Mouse (Mus musculus) kidney, adult 2 months (tissue): ENCODE results near the gene Slc17a7. TPM values are rescaled to one million over a fixed set of nuclear protein-coding genes. Genes with fewer than 3 reads are reported as not detected.
A peak's percentile ranks its signal among the peaks of the same experiment; 100 is the strongest.

Experiments used
- DNase-seq: peaks from one replicate; pipeline ENCODE4 v3.0.0; 2021
- H3K27ac ChIP-seq: fragments of 200-500 bp; 2 replicates; pipeline ENCODE4 v1.5.1; 2012; ENCODE audit warnings: low read depth, low read length, control low read depth, inconsistent platforms; ENCODE audit not compliant: insufficient read depth
- H3K27me3 ChIP-seq: fragments of 200-500 bp; replicated peaks from 2 replicates; pipeline ENCODE4 v1.6.1; 2012; ENCODE audit warnings: mild to moderate bottlenecking, moderate library complexity, low read length, inconsistent platforms; ENCODE audit not compliant: control insufficient read depth, insufficient read depth
- H3K36me3 ChIP-seq: fragments of 200-500 bp; 2 replicates; pipeline ENCODE4 v1.6.1; 2012; ENCODE audit warnings: mild to moderate bottlenecking, moderate library complexity, low read length, inconsistent platforms; ENCODE audit not compliant: control insufficient read depth, insufficient read depth
- H3K4me1 ChIP-seq: fragments of 200-500 bp; 2 replicates; pipeline ENCODE4 v1.6.1; 2011; ENCODE audit warnings: low read length; ENCODE audit not compliant: control insufficient read depth, insufficient read depth
- H3K4me3 ChIP-seq: fragments of 200-500 bp; 2 replicates; pipeline ENCODE4 v1.5.1; 2011; ENCODE audit warnings: mild to moderate bottlenecking, low read depth, low read length, control low read depth; ENCODE audit not compliant: insufficient read depth
- CTCF ChIP-seq: fragments of 200-500 bp; conservative IDR thresholded peaks from 2 replicates; pipeline ENCODE4 v1.5.1; 2011; ENCODE audit warnings: low read depth, mild to moderate bottlenecking, control low read depth, low read length, moderate library complexity, mixed read lengths; ENCODE audit not compliant: insufficient read depth, insufficient read length
- POLR2A ChIP-seq: fragments of 200-500 bp; IDR thresholded peaks from one replicate; pipeline ENCODE4 v1.6.1; 2011; ENCODE audit warnings: low read depth, low read length, control low read depth
- WGBS: fragments of 180-500 bp; shearing (Covaris S2); methylation state at CpG from one replicate; pipeline ENCODE4 v1.1.7; 2018; 5-methylcytosine and 5-hydroxymethylcytosine counted together
- polyA plus RNA-seq: library from polyadenylated mRNA; depleted of rRNA; stranded (reverse); fragments of >200 nt; gene quantifications from 2 replicates; pipeline ENCODE4 v1.2.3, GENCODE M21; 2012

Gene Slc17a7
- polyA plus RNA-seq, 1 experiment: not detected

- Histone ChIP-seq H3K36me3 (peaks cover 2% of the 10 kb centered on the region), H3K27me3 (no peaks in the 10 kb centered on the region), H3K4me3 (no peak overlapping the region), H3K4me1 (no peaks in the 10 kb centered on the region), H3K27ac (no peak overlapping the region)
- TF ChIP-seq CTCF (no peak), POLR2A (no peak)
- 82% methylated on average over 5 of the region's 5 CpGs for WGBS
- no peak for DNase-seq
Observed at GRCm38 (mm10) chr7:45141914-45142313, 21.8 kb upstream of the Slc17a7 start.

- DNase-seq: no peak
- 75% methylated on average over 13 of the region's 13 CpGs for WGBS
- Histone ChIP-seq H3K4me3 (no peak overlapping the region), H3K36me3 (peaks cover 2% of the 10 kb centered on the region), H3K27ac (0 out of 2 replicates have a peak overlapping the region, but pooled peaks have one; percentile 25), H3K4me1 (peaks cover 15% of the 10 kb centered on the region; the same call in 1 of the 2 replicates), H3K27me3 (no peaks in the 10 kb centered on the region)
- no peak for TF ChIP-seq POLR2A
- no peak for TF ChIP-seq CTCF
Observed at GRCm38 (mm10) chr7:45144368-45145174, 19.2 kb upstream of the Slc17a7 start.

GRCm38 (mm10) chr7:45145460-45145859, 18.3 kb upstream of the Slc17a7 start:
- TF ChIP-seq CTCF (no peak), POLR2A (no peak)
- Histone ChIP-seq H3K27me3 (no peaks in the 10 kb centered on the region), H3K4me1 (peaks cover 15% of the 10 kb centered on the region; the same call in 1 of the 2 replicates), H3K27ac (no peak overlapping the region), H3K36me3 (peaks cover 2% of the 10 kb centered on the region), H3K4me3 (no peak overlapping the region)
- 95% methylated on average over 8 of the region's 8 CpGs for WGBS
- no peak for DNase-seq

- TF ChIP-seq CTCF (no peak), POLR2A (no peak)
- H3K27ac ChIP-seq: peak overlapping the region; percentile 53
- WGBS: 54% methylated on average over 11 of the region's 11 CpGs
- H3K4me3 ChIP-seq: peak overlapping the region; percentile 20
- peaks cover 15% of the 10 kb centered on the region; the same call in 1 of the 2 replicates for H3K4me1 ChIP-seq
- DNase-seq: peak; percentile 63
- no peaks in the 10 kb centered on the region for H3K27me3 ChIP-seq
- peaks cover 2% of the 10 kb centered on the region for H3K36me3 ChIP-seq
Observed at GRCm38 (mm10) chr7:45147267-45147666, 16.5 kb upstream of the Slc17a7 start.

GRCm38 (mm10) chr7:45147899-45148298, 15.8 kb upstream of the Slc17a7 start:
- H3K36me3 ChIP-seq: peaks cover 2% of the 10 kb centered on the region
- WGBS: 39% methylated on average over 11 of the region's 11 CpGs

GRCm38 (mm10) chr7:45148534-45149098, 15.1 kb upstream of the Slc17a7 start:
- no peak for DNase-seq
- Histone ChIP-seq H3K27me3 (no peaks in the 10 kb centered on the region), H3K36me3 (peaks cover 2% of the 10 kb centered on the region), H3K27ac (peak overlapping the region; percentile 72), H3K4me3 (no peak overlapping the region), H3K4me1 (peaks cover 15% of the 10 kb centered on the region; the same call in 1 of the 2 replicates)
- no peak for TF ChIP-seq POLR2A
- TF ChIP-seq CTCF: no peak
- WGBS: 47% methylated on average over 4 of the region's 4 CpGs

More at GRCm38 (mm10) chr7:45147899-45148298, 15.8 kb upstream of the Slc17a7 start:
- TF ChIP-seq CTCF (no peak), POLR2A (no peak)
- peak; percentile 73 for DNase-seq
- H3K4me3 ChIP-seq: no peak overlapping the region
- H3K27ac ChIP-seq: peak overlapping the region; percentile 72
- H3K4me1 ChIP-seq: peaks cover 15% of the 10 kb centered on the region; the same call in 1 of the 2 replicates
- H3K27me3 ChIP-seq: no peaks in the 10 kb centered on the region

GRCm38 (mm10) chr7:45149545-45149944, 14.2 kb upstream of the Slc17a7 start:
- WGBS: 73% methylated on average over 6 of the region's 6 CpGs
- peaks cover 15% of the 10 kb centered on the region; the same call in 1 of the 2 replicates for H3K4me1 ChIP-seq
- TF ChIP-seq POLR2A: no peak
- TF ChIP-seq CTCF: no peak
- peak overlapping the region; percentile 5 for H3K27ac ChIP-seq
- no peaks in the 10 kb centered on the region for H3K27me3 ChIP-seq
- DNase-seq: peak; percentile 38
- no peaks in the 10 kb centered on the region; the same call in 1 of the 2 replicates for H3K36me3 ChIP-seq
- H3K4me3 ChIP-seq: no peak overlapping the region
